Mouse (Mus musculus) liver, adult 2 months (tissue): ENCODE measurements around the gene 9130230L23Rik. TPM values are rescaled to one million over a fixed set of nuclear protein-coding genes. Genes with fewer than 3 reads are reported as not detected.

Source experiments
- DNase-seq: peaks from one replicate; pipeline ENCODE4 v3.0.0-alpha.2; 2011; ENCODE audit warnings: low read depth, low spot score; ENCODE audit errors: extremely low read depth
- H3K27ac ChIP-seq: fragments of 200-500 bp; replicated peaks from 2 replicates; pipeline ENCODE4 v1.5.1; 2012; ENCODE audit warnings: low read depth, mild to moderate bottlenecking, control low read depth, inconsistent platforms, low read length; ENCODE audit not compliant: insufficient read depth
- H3K27me3 ChIP-seq: fragments of 200-500 bp; 2 replicates; pipeline ENCODE4 v1.6.1; 2012; ENCODE audit warnings: mild to moderate bottlenecking, moderate library complexity, low read length, inconsistent platforms; ENCODE audit not compliant: control insufficient read depth, insufficient read depth
- H3K36me3 ChIP-seq: fragments of 200-500 bp; 2 replicates; pipeline ENCODE4 v1.6.1; 2012; ENCODE audit warnings: low read length, inconsistent platforms; ENCODE audit not compliant: control insufficient read depth, insufficient read depth
- H3K4me1 ChIP-seq: fragments of 200-500 bp; 2 replicates; pipeline ENCODE4 v1.6.1; 2011; ENCODE audit warnings: low read length; ENCODE audit not compliant: control insufficient read depth, insufficient read depth
- H3K4me3 ChIP-seq: fragments of 200-500 bp; 2 replicates; pipeline ENCODE4 v1.5.1; 2011; ENCODE audit warnings: low read depth, mild to moderate bottlenecking, control low read depth, low read length, moderate library complexity; ENCODE audit not compliant: insufficient read depth
- H3K79me2 ChIP-seq: fragments of 200-500 bp; 2 replicates; pipeline ENCODE4 v1.6.1; 2012; ENCODE audit warnings: inconsistent platforms, mild to moderate bottlenecking, low read length, moderate library complexity; ENCODE audit not compliant: control insufficient read depth, insufficient read depth
- H3K9ac ChIP-seq: fragments of 200-500 bp; 2 replicates; pipeline ENCODE4 v1.6.1; 2012; ENCODE audit warnings: low read depth, mild to moderate bottlenecking, control low read depth, inconsistent platforms, low read length
- CTCF ChIP-seq: fragments of 200-500 bp; IDR thresholded peaks from 2 replicates; pipeline ENCODE4 v1.5.1; 2011; ENCODE audit warnings: low read depth, low read length, control low read depth
- POLR2A ChIP-seq: fragments of 200-500 bp; IDR thresholded peaks from 2 replicates; pipeline ENCODE4 v1.6.1; 2011; ENCODE audit warnings: low read length, control low read depth; ENCODE audit not compliant: insufficient read depth; ENCODE audit errors: extremely low read depth
- WGBS: fragments of 180-500 bp; shearing (Covaris S2); methylation state at CpG from one replicate; pipeline ENCODE4 v1.1.7; 2018; 5-methylcytosine and 5-hydroxymethylcytosine counted together
- polyA plus RNA-seq: library from polyadenylated mRNA; depleted of rRNA; stranded (reverse); fragments of >200 nt; gene quantifications from 2 replicates; pipeline ENCODE4 v1.2.3, GENCODE M21; 2012
- total RNA-seq: library from RNA; depleted of rRNA; stranded (reverse); fragments of >200 nt; gene quantifications from 2 replicates; pipeline ENCODE4 v1.2.3, GENCODE M21; 2014

Gene 9130230L23Rik
- total and polyA plus RNA-seq, 2 experiments: 0.65 TPM; not detected in 1

- no peak overlapping the region for H3K27ac ChIP-seq
- WGBS: 80% methylated on average over 2 of the region's 2 CpGs
- H3K27me3 ChIP-seq: no peaks in the 10 kb centered on the region
- no peak overlapping the region for H3K9ac ChIP-seq
- no peak for DNase-seq
- no peaks in the 10 kb centered on the region for H3K79me2 ChIP-seq
- no peak overlapping the region for H3K4me3 ChIP-seq
- peaks cover 7% of the 10 kb centered on the region for H3K4me1 ChIP-seq
- TF ChIP-seq POLR2A (no peak), CTCF (no peak)
- peaks cover 56% of the 10 kb centered on the region for H3K36me3 ChIP-seq
Observed at GRCm38 (mm10) chr5:66015449-66015961, 11.4 kb upstream of the 9130230L23Rik start.

- H3K9ac ChIP-seq: no peak overlapping the region
- H3K27ac ChIP-seq: no peak overlapping the region
- H3K79me2 ChIP-seq: no peaks in the 10 kb centered on the region
- peaks cover 7% of the 10 kb centered on the region for H3K4me1 ChIP-seq
- no peak for DNase-seq
- peaks cover 48% of the 10 kb centered on the region for H3K36me3 ChIP-seq
- TF ChIP-seq CTCF (no peak), POLR2A (no peak)
- no peaks in the 10 kb centered on the region for H3K27me3 ChIP-seq
- WGBS: 81% methylated on average over 2 of the region's 2 CpGs
- no peak overlapping the region for H3K4me3 ChIP-seq
Observed at GRCm38 (mm10) chr5:66014437-66014836, 10.4 kb upstream of the 9130230L23Rik start.

GRCm38 (mm10) chr5:66013999-66014398, 9.9 kb upstream of the 9130230L23Rik start:
- no peaks in the 10 kb centered on the region for H3K27me3 ChIP-seq
- H3K4me3 ChIP-seq: no peak overlapping the region
- no peak overlapping the region for H3K27ac ChIP-seq
- peaks cover 7% of the 10 kb centered on the region for H3K4me1 ChIP-seq
- DNase-seq: peak; percentile 73
- TF ChIP-seq CTCF (no peak), POLR2A (no peak)
- no peak overlapping the region for H3K9ac ChIP-seq
- 33% methylated on average over 3 of the region's 3 CpGs for WGBS
- no peaks in the 10 kb centered on the region for H3K79me2 ChIP-seq
- peaks cover 43% of the 10 kb centered on the region for H3K36me3 ChIP-seq

GRCm38 (mm10) chr5:66008245-66008967, 4.3 kb upstream of the 9130230L23Rik start:
- H3K27ac ChIP-seq: no peak overlapping the region
- no peak for DNase-seq
- WGBS: 85% methylated on average over 15 of the region's 15 CpGs
- H3K9ac ChIP-seq: no peak overlapping the region
- H3K4me1 ChIP-seq: peaks cover 6% of the 10 kb centered on the region
- H3K36me3 ChIP-seq: peaks cover 3% of the 10 kb centered on the region; the same call in 1 of the 2 replicates
- H3K4me3 ChIP-seq: no peak overlapping the region
- no peak for TF ChIP-seq POLR2A
- TF ChIP-seq CTCF: no peak
- H3K79me2 ChIP-seq: no peaks in the 10 kb centered on the region
- no peaks in the 10 kb centered on the region for H3K27me3 ChIP-seq

GRCm38 (mm10) chr5:66005041-66005678, 1.1 kb upstream of the 9130230L23Rik start:
- Histone ChIP-seq H3K4me3 (no peak overlapping the region), H3K36me3 (no peaks in the 10 kb centered on the region), H3K9ac (no peak overlapping the region), H3K4me1 (peaks cover 9% of the 10 kb centered on the region), H3K79me2 (no peaks in the 10 kb centered on the region), H3K27me3 (no peaks in the 10 kb centered on the region), H3K27ac (no peak overlapping the region)
- TF ChIP-seq CTCF (no peak), POLR2A (no peak)
- 15% methylated on average over 16 of the region's 16 CpGs for WGBS
- no peak for DNase-seq

GRCm38 (mm10) chr5:66001232-66001631, 2.9 kb downstream of the 9130230L23Rik start:
- Histone ChIP-seq H3K9ac (no peak overlapping the region), H3K36me3 (no peaks in the 10 kb centered on the region), H3K27me3 (no peaks in the 10 kb centered on the region), H3K79me2 (no peaks in the 10 kb centered on the region), H3K27ac (no peak overlapping the region), H3K4me3 (no peak overlapping the region), H3K4me1 (peaks cover 9% of the 10 kb centered on the region)
- DNase-seq: peak; percentile 62
- 55% methylated on average over 5 of the region's 5 CpGs for WGBS
- TF ChIP-seq CTCF (no peak), POLR2A (no peak)
